Mouse (Mus musculus) hindbrain, postnatal 0 days (tissue): ENCODE data around the gene Slc22a20. TPM values are rescaled to one million over a fixed set of nuclear protein-coding genes. Genes with fewer than 3 reads are reported as not detected.

Experiments used
- ATAC-seq: fragments of 200-750 bp; cut with Nextera tagmentation; 2 replicates; pipeline ENCODE4 v1.8.0; 2017; ENCODE audit warnings: mild to moderate bottlenecking, moderate TSS enrichment, moderate library complexity
- DNase-seq: peaks from one replicate; pipeline ENCODE4 v3.0.0-alpha.2; 2015; ENCODE audit warnings: low spot score
- H3K27ac ChIP-seq: fragments of 300-500 bp; sonication (generic); 2 replicates; pipeline ENCODE4 v1.5.1; 2014; ENCODE audit warnings: mild to moderate bottlenecking
- H3K27me3 ChIP-seq: fragments of 300-500 bp; sonication (generic); 2 replicates; pipeline ENCODE4 v1.6.1; 2014; ENCODE audit warnings: low read length, mixed read lengths; ENCODE audit not compliant: insufficient read depth
- H3K36me3 ChIP-seq: fragments of 300-500 bp; sonication (generic); 2 replicates; pipeline ENCODE4 v1.6.1; 2014; ENCODE audit warnings: low read length, mixed read lengths; ENCODE audit not compliant: insufficient read depth
- H3K4me1 ChIP-seq: fragments of 300-500 bp; sonication (generic); 2 replicates; pipeline ENCODE4 v1.6.1; 2014; ENCODE audit warnings: antibody characterized with exemption, low read length, mixed read lengths; ENCODE audit not compliant: insufficient read depth
- H3K4me2 ChIP-seq: fragments of 300-500 bp; sonication (generic); 2 replicates; pipeline ENCODE4 v1.6.1; 2014; ENCODE audit warnings: low read depth, mild to moderate bottlenecking, low read length, moderate library complexity, mixed read lengths
- H3K4me3 ChIP-seq: fragments of 300-500 bp; sonication (generic); 2 replicates; pipeline ENCODE4 v1.5.1; 2014; ENCODE audit warnings: low read length
- H3K9ac ChIP-seq: fragments of 300-500 bp; sonication (generic); replicated peaks from 2 replicates; pipeline ENCODE4 v1.6.1; 2014; ENCODE audit warnings: mild to moderate bottlenecking, low read length, moderate library complexity, mixed read lengths
- H3K9me3 ChIP-seq: fragments of 300-500 bp; sonication (generic); 2 replicates; pipeline ENCODE4 v1.6.1; 2016; ENCODE audit warnings: low read length, mixed read lengths
- CTCF ChIP-seq: IDR thresholded peaks from 2 replicates; pipeline ENCODE4 v1.5.1; 2016; ENCODE audit warnings: antibody characterized with exemption, control low read depth, low read depth
- WGBS: fragments of 180-500 bp; shearing (Covaris S2); extraction: QIAGEN DNeasy Blood & Tissue Kit; methylation state at CpG from one replicate; pipeline ENCODE4 v1.1.7; 2014; 5-methylcytosine and 5-hydroxymethylcytosine counted together
- polyA plus RNA-seq: library from polyadenylated mRNA; unstranded; fragments of >200 nt; fragmentation: Nextera tagmentation; extraction: Ambion mirVana; gene quantifications from 2 replicates; pipeline ENCODE4 v1.2.1, GENCODE M21; 2015
- total RNA-seq: library from RNA; depleted of rRNA; stranded (reverse); fragments of >200 nt; gene quantifications from 2 replicates; pipeline ENCODE4 v1.2.3, GENCODE M21; 2014

Slc22a20 gene
- total and polyA plus RNA-seq, 2 experiments from 2014 or later: not detected

DNA sequence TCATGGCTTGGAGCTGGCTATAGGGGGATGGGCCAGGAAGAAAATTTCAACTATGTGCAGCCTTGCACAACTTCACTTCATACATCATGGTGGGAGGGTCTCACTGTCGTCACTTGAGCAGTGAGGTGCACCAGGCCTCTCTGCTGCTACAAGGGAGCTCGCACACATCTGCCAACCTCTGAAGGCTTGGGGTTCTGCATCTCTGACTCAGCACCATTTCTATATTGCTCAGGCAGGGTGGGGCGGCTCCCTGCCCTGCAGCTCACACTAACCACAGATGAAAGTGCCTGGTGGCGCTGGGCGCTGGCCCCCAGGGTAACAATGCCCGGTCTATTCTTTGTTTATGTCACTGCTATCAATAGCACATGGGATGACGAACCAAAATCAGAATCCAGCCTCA is 40.9 kb downstream of the Slc22a20 start:
- Histone ChIP-seq H3K4me3 (no peak overlapping the region), H3K4me1 (no peaks in the 10 kb centered on the region; the same call in 1 of the 2 replicates), H3K9me3 (no peaks in the 10 kb centered on the region), H3K27me3 (no peaks in the 10 kb centered on the region), H3K27ac (no peak overlapping the region; the same call in 1 of the 2 replicates), H3K4me2 (no peak overlapping the region), H3K9ac (no peak overlapping the region), H3K36me3 (no peaks in the 10 kb centered on the region)
- no peak for DNase-seq
- no peak for TF ChIP-seq CTCF
- WGBS: 79% methylated on average over 7 of the region's 7 CpGs
- no peak for ATAC-seq

DNA sequence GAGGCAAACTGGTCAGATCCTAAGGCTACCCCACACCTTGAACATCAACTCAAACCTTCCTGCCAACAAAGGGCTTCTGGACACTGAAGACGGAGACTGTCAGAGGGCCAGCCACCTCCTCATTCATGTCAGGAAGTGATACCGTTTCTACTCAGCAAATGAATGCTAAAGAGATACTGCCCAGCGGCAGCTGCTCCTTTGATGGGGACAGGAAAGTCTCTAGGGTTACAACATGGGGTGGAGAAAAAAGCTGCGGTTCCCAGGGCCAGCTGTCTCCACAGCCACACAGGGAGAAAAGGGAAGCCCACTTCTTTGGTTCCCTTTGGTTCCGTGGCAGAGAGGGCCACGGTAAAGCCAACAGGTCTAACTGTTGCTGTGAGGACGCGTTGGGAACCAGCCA is 41.8 kb downstream of the Slc22a20 start:
- no peak for DNase-seq
- no peak for ATAC-seq
- Histone ChIP-seq H3K9ac (no peak overlapping the region), H3K4me3 (no peak overlapping the region), H3K36me3 (no peaks in the 10 kb centered on the region), H3K4me1 (no peaks in the 10 kb centered on the region; the same call in 1 of the 2 replicates), H3K4me2 (no peak overlapping the region), H3K9me3 (no peaks in the 10 kb centered on the region), H3K27me3 (no peaks in the 10 kb centered on the region), H3K27ac (no peak overlapping the region; the same call in 1 of the 2 replicates)
- 63% methylated on average over 8 of the region's 8 CpGs for WGBS
- TF ChIP-seq CTCF: no peak

DNA sequence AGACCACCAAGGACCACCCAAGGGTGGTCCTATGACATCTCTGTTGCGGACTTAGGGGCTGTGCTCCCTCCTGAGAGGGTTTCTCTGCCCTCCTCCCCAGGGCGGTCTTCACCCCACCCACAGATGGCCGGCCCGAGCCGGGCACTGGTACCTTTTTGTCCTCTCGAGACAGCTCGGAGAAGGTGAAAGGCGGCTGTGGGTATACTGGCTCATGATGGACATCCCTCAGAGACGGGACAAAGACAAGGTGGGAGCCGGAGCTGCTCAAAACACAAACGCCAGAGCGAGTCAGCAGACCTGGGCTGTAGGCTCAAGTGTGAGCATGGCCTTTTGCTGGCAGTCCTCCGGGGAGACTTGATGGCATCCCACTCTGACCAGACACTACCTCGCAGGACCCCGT is 42.5 kb downstream of the Slc22a20 start:
- Histone ChIP-seq H3K27ac (no peak overlapping the region), H3K9me3 (no peaks in the 10 kb centered on the region), H3K27me3 (no peaks in the 10 kb centered on the region), H3K4me3 (no peak overlapping the region), H3K9ac (no peak overlapping the region), H3K4me2 (no peak overlapping the region), H3K36me3 (no peaks in the 10 kb centered on the region), H3K4me1 (no peaks in the 10 kb centered on the region; the same call in 1 of the 2 replicates)
- WGBS: 93% methylated on average over 15 of the region's 15 CpGs
- TF ChIP-seq CTCF: no peak
- DNase-seq (no peak), ATAC-seq (no peak)

DNA sequence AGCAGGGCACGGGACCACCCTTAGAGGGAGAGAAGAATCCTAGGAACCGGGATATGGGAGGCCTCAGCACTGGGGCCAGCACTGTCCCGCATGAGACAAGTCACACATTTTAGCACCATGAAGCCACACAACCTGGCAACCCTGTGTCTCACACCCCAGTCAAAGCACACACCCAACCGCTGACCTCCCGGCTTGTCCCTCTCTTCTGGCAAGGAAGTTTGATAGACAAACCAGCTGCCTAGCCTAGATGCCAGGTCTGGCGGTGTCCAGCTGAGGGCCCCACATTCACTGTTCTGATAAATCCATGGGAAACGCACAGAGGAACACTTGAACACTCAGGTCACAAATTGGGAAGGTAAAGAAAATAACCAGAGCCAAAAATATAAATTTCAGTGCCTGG is 43.4 kb downstream of the Slc22a20 start:
- Histone ChIP-seq H3K27ac (no peak overlapping the region), H3K9me3 (no peaks in the 10 kb centered on the region), H3K4me2 (no peak overlapping the region), H3K27me3 (no peaks in the 10 kb centered on the region), H3K9ac (no peak overlapping the region), H3K36me3 (no peaks in the 10 kb centered on the region), H3K4me3 (no peak overlapping the region), H3K4me1 (peaks cover 6% of the 10 kb centered on the region)
- DNase-seq (no peak), ATAC-seq (no peak)
- TF ChIP-seq CTCF: no peak
- whole genome bisulfite sequencing: 80% methylated on average over 7 of the region's 7 CpGs

DNA sequence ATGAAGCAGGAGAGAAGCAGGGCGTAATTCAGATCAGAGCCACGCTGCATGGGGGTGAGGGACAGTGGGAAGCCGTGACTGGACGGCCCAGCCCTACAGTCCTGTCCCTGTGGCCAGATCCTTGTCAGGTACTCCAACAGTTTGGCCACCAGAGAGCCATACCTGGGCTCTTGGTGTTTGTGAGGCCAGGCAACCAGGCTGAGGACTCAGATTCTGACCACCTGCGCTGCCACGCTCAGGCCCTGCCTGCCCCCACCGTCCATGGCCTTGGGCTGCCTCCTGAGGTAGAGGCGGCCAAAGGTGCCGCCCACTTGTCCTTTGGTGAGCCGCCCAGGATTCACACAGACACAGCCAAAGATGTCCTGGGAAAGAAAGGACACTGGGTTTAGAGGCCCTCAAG is 45.3 kb downstream of the Slc22a20 start:
- H3K36me3 ChIP-seq: no peaks in the 10 kb centered on the region
- no peak overlapping the region for H3K4me2 ChIP-seq
- DNase-seq (no peak), ATAC-seq (no peak)
- no peaks in the 10 kb centered on the region for H3K9me3 ChIP-seq
- H3K4me1 ChIP-seq: peaks cover 9% of the 10 kb centered on the region
- H3K27ac ChIP-seq: peak overlapping the region; percentile 37; the same call in 1 of the 2 replicates
- WGBS: 73% methylated on average over 10 of the region's 10 CpGs
- no peak for TF ChIP-seq CTCF
- H3K4me3 ChIP-seq: no peak overlapping the region
- H3K27me3 ChIP-seq: no peaks in the 10 kb centered on the region
- no peak overlapping the region for H3K9ac ChIP-seq

DNA sequence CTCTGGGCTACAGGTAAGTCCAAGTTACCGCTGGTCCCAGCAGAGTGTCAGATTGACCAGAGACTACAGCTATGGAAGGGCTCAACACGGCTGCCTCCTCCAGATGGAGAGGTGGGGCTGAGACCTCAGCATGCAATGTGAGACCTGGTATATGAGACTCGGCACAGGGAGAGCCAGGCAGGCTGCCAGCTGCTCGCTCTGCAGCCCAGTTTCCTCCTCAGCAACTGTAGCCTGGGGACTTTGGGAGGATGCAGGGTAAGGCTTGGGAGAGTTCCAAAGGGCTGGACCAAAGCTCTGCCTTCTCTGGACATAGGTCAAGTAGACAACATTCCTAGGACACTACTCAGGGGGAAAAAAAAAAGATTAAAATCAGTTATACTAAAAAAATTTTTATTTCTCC is 45.8 kb downstream of the Slc22a20 start:
- ATAC-seq (peak; percentile 57; the same call in 1 of the 2 replicates), DNase-seq (peak; percentile 83)
- H3K27me3 ChIP-seq: no peaks in the 10 kb centered on the region
- TF ChIP-seq CTCF: no peak
- WGBS: 30% methylated on average over 4 of the region's 4 CpGs
- no peak overlapping the region for H3K4me2 ChIP-seq
- no peaks in the 10 kb centered on the region for H3K36me3 ChIP-seq
- H3K27ac ChIP-seq: peak overlapping the region; percentile 71; the same call in 1 of the 2 replicates
- H3K4me3 ChIP-seq: no peak overlapping the region
- no peaks in the 10 kb centered on the region for H3K9me3 ChIP-seq
- H3K9ac ChIP-seq: no peak overlapping the region
- H3K4me1 ChIP-seq: peaks cover 9% of the 10 kb centered on the region

DNA sequence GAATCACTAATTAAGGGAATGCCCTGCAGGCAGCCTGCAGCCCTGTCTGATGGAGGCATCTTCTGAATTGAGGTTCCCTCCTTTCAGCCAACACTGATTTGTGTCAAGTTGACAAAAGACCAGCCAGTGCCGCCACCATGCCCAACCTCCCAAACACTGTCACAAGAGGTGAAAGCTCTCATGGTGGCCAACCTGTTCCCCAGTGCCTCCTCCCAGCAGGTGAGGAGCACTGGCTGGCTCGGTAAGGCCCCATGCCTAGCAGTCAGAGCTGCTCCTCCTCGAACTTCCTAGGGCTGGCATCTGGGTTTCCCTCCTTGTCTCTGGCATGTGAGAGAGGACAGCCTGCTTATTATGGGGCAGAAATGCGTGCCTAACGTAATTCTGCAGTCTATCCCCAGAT is 46.2 kb downstream of the Slc22a20 start:
- no peak for TF ChIP-seq CTCF
- DNase-seq (no peak), ATAC-seq (no peak)
- H3K27me3 ChIP-seq: no peaks in the 10 kb centered on the region
- WGBS: 41% methylated on average over 5 of the region's 5 CpGs
- peak overlapping the region; percentile 71 for H3K27ac ChIP-seq
- no peaks in the 10 kb centered on the region for H3K9me3 ChIP-seq
- H3K4me1 ChIP-seq: peaks cover 9% of the 10 kb centered on the region
- H3K9ac ChIP-seq: no peak overlapping the region
- H3K36me3 ChIP-seq: no peaks in the 10 kb centered on the region
- H3K4me2 ChIP-seq: no peak overlapping the region
- no peak overlapping the region for H3K4me3 ChIP-seq
